ENCODE assay signal across 18 mouse cellular contexts in the genomic region with DNA sequence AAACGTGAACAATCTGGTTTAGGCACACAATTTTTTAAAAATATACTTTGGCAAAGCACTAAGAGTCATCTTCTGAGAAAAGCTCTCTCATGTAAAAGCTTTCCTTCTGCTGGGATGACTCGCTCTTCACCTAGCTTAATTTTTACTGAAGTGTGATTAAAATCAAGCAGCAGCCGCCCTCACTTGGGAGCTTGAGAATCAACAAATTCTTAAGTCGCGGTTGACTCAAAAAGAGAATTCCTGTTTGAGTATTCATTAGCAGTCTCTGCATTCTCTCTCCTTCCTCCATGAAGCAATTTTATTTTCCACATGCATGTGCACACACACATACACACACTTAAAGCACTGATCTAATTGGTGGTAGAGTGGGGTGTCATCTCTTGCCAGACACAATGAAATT. TPM values are rescaled to one million over a fixed set of nuclear protein-coding genes. Genes with fewer than 3 reads are reported as not detected.
"Had no signal": no experiment of that assay in that cellular context is flagged by ENCODE, and none has a peak within 500 bp of the region (broad histone marks: within the 10 kb centered on the region; RNA-seq: fewer than 3 reads in every experiment).

No protein-coding gene starts in this region.

- DNase-seq: lung, adult 18-20 months; lung, embryonic 14.5 days; lung, postnatal 10 days; lung, postnatal 4 days; midbrain, embryonic 14.5 days; retina, postnatal 1 day; right cerebral cortex, adult 18-20 months; right cerebral cortex, postnatal 25 days; right cerebral cortex, postnatal 4 days; spleen, adult 18-20 months; thymus, adult 2 months; thymus, postnatal 25 days had no signal

- ATAC-seq: midbrain, embryonic 16.5 days had no signal

RNA-seq across cellular contexts. Expression of gene Sult6b2, which starts 21.1 kb away (rescaled TPM):
- polyA plus RNA-seq: lung, embryonic 14.5 days; lung, embryonic 16.5 days; midbrain, embryonic 10.5 days; midbrain, embryonic 12.5 days; midbrain, embryonic 14.5 days; myocyte; stomach, embryonic 14.5 days had no signal
